Mouse (Mus musculus): ENCODE measurements around the gene Pid1. TPM values are rescaled to one million over a fixed set of nuclear protein-coding genes. Genes with fewer than 3 reads are reported as not detected.

The Pid1 gene
- polyA plus RNA-seq, 1 experiment: 67.1 TPM

DNA sequence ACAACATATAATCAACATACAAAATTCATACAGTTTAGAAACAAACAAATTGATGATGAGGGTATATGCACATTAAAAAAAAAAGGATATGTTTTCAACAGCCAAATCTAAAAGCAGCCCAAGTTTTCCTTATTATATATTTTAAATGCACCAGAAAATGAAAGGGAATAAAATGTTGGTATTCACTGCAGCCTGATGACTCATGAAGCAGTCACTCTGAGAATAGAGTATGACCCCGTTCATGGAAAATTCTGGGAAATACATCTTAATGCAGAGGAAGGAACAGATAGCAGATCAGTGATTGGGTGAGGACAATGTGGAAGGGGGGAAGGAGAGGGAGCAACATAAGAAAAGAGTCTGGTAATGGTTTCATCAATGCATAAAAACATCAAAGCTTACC is 186.3 kb downstream of the Pid1 start:
- Histone ChIP-seq H3K27ac (ENCODE audit: insufficient read depth, low read length) (no peak overlapping the region), H3K9ac (ENCODE audit: low read depth, poor library complexity, severe bottlenecking) (no peak overlapping the region), H3K9me3 (replicated peaks; ENCODE audit: control insufficient read depth, insufficient read depth, low read length, poor library complexity, severe bottlenecking) (no peaks in the 10 kb centered on the region), H3K4me3 (ENCODE audit: low read depth, low read length) (no peak overlapping the region), H3K27me3 (ENCODE audit: control insufficient read depth, insufficient read depth, low read length, poor library complexity, severe bottlenecking) (no peaks in the 10 kb centered on the region), H3K36me3 (ENCODE audit: control insufficient read depth, insufficient read depth, low read length, poor library complexity, severe bottlenecking) (no peaks in the 10 kb centered on the region), H3K4me1 (ENCODE audit: control insufficient read depth, insufficient read depth, low read length) (peaks cover 4% of the 10 kb centered on the region)
- TF ChIP-seq POLR2A (IDR thresholded peaks at IDR 0.05; ENCODE audit: insufficient read depth, low read length): no peak
- no peak for TF ChIP-seq CTCF (IDR thresholded peaks at IDR 0.05; ENCODE audit: low read depth, low read length)
- no peak for TF ChIP-seq EP300 (IDR thresholded peaks at IDR 0.05; ENCODE audit: insufficient read depth, low read depth, low read length)

GRCm38 (mm10) chr1:84177033-84177432 is 186.9 kb downstream of the Pid1 start:
- Histone ChIP-seq H3K4me1 (ENCODE audit: control insufficient read depth, insufficient read depth, low read length) (peaks cover 2% of the 10 kb centered on the region), H3K4me3 (ENCODE audit: low read depth, low read length) (no peak overlapping the region), H3K27me3 (ENCODE audit: control insufficient read depth, insufficient read depth, low read length, poor library complexity, severe bottlenecking) (no peaks in the 10 kb centered on the region), H3K9ac (ENCODE audit: low read depth, poor library complexity, severe bottlenecking) (no peak overlapping the region), H3K9me3 (replicated peaks; ENCODE audit: control insufficient read depth, insufficient read depth, low read length, poor library complexity, severe bottlenecking) (no peaks in the 10 kb centered on the region), H3K27ac (ENCODE audit: insufficient read depth, low read length) (peak overlapping the region; percentile 59), H3K36me3 (ENCODE audit: control insufficient read depth, insufficient read depth, low read length, poor library complexity, severe bottlenecking) (no peaks in the 10 kb centered on the region)
- TF ChIP-seq CTCF (IDR thresholded peaks at IDR 0.05; ENCODE audit: low read depth, low read length): no peak
- no peak for TF ChIP-seq POLR2A (IDR thresholded peaks at IDR 0.05; ENCODE audit: insufficient read depth, low read length)
- peak; percentile 71 for TF ChIP-seq EP300 (IDR thresholded peaks at IDR 0.05; ENCODE audit: insufficient read depth, low read depth, low read length)

DNA sequence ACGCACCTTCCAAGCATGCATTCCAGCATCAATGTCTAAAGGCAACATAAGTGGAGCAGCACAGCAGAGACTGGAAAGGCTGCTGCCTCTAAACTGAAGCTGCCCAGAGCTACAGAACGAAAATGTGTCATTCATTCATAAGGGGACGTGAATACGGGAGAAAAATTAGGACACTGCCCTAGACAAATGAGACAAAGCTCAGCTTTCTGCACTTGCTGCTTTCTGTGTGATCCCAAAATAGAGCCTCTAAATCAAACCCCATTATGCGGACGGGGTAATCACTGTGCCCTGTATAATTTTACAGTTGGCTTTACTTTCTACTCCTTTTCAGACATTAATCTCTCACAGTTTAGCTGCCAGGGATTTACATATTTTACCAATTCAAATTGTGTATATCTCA is 191.0 kb downstream of the Pid1 start:
- TF ChIP-seq POLR2A (IDR thresholded peaks at IDR 0.05; ENCODE audit: insufficient read depth, low read length) (no peak), CTCF (IDR thresholded peaks at IDR 0.05; ENCODE audit: low read depth, low read length) (no peak), EP300 (IDR thresholded peaks at IDR 0.05; ENCODE audit: insufficient read depth, low read depth, low read length) (no peak)
- H3K9me3 ChIP-seq (replicated peaks; ENCODE audit: control insufficient read depth, insufficient read depth, low read length, poor library complexity, severe bottlenecking): no peaks in the 10 kb centered on the region
- H3K27ac ChIP-seq (ENCODE audit: insufficient read depth, low read length): no peak overlapping the region

GRCm38 (mm10) chr1:84157790-84158189 is 206.2 kb downstream of the Pid1 start:
- no peaks in the 10 kb centered on the region for H3K4me1 ChIP-seq (ENCODE audit: control insufficient read depth, insufficient read depth, low read length)
- H3K27me3 ChIP-seq (ENCODE audit: control insufficient read depth, insufficient read depth, low read length, poor library complexity, severe bottlenecking): no peaks in the 10 kb centered on the region
- H3K27ac ChIP-seq (ENCODE audit: insufficient read depth, low read length): no peak overlapping the region
- H3K9me3 ChIP-seq (replicated peaks; ENCODE audit: control insufficient read depth, insufficient read depth, low read length, poor library complexity, severe bottlenecking): no peaks in the 10 kb centered on the region
- H3K4me3 ChIP-seq (ENCODE audit: low read depth, low read length): no peak overlapping the region
- no peak for TF ChIP-seq EP300 (IDR thresholded peaks at IDR 0.05; ENCODE audit: insufficient read depth, low read depth, low read length)
- TF ChIP-seq POLR2A (IDR thresholded peaks at IDR 0.05; ENCODE audit: insufficient read depth, low read length): no peak
- no peak for TF ChIP-seq CTCF (IDR thresholded peaks at IDR 0.05; ENCODE audit: low read depth, low read length)
- H3K36me3 ChIP-seq (ENCODE audit: control insufficient read depth, insufficient read depth, low read length, poor library complexity, severe bottlenecking): peaks cover 2% of the 10 kb centered on the region; the same call in 1 of the 2 replicates
- no peak overlapping the region for H3K9ac ChIP-seq (ENCODE audit: low read depth, poor library complexity, severe bottlenecking)

More for the DNA sequence above, 191.0 kb downstream of the Pid1 start:
- Histone ChIP-seq H3K4me1 (ENCODE audit: control insufficient read depth, insufficient read depth, low read length) (peaks cover 2% of the 10 kb centered on the region), H3K4me3 (ENCODE audit: low read depth, low read length) (no peak overlapping the region), H3K9ac (ENCODE audit: low read depth, poor library complexity, severe bottlenecking) (no peak overlapping the region), H3K36me3 (ENCODE audit: control insufficient read depth, insufficient read depth, low read length, poor library complexity, severe bottlenecking) (no peaks in the 10 kb centered on the region), H3K27me3 (ENCODE audit: control insufficient read depth, insufficient read depth, low read length, poor library complexity, severe bottlenecking) (no peaks in the 10 kb centered on the region)

DNA sequence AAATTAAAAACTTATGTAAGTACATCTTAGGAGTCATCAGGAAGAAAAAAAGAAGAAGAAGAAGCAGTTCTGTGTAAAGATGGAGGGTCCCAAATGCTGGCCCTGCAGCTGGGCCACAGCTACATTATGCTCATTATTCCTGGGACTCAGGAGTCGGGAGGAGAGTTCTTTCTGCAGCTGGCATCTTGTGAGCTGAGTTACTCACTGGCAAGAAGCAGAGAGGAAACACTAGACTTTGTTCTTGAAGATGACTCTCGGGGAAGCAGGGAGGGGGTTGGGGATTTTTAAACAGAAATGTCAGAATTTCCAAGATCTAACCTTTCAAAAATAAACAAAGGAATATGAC is 208.4 kb downstream of the Pid1 start:
- Histone ChIP-seq H3K4me3 (ENCODE audit: low read depth, low read length) (no peak overlapping the region), H3K4me1 (ENCODE audit: control insufficient read depth, insufficient read depth, low read length) (no peaks in the 10 kb centered on the region), H3K9ac (ENCODE audit: low read depth, poor library complexity, severe bottlenecking) (no peak overlapping the region), H3K9me3 (replicated peaks; ENCODE audit: control insufficient read depth, insufficient read depth, low read length, poor library complexity, severe bottlenecking) (no peaks in the 10 kb centered on the region), H3K27ac (ENCODE audit: insufficient read depth, low read length) (no peak overlapping the region), H3K27me3 (ENCODE audit: control insufficient read depth, insufficient read depth, low read length, poor library complexity, severe bottlenecking) (no peaks in the 10 kb centered on the region), H3K36me3 (ENCODE audit: control insufficient read depth, insufficient read depth, low read length, poor library complexity, severe bottlenecking) (peaks cover 2% of the 10 kb centered on the region; the same call in 1 of the 2 replicates)
- TF ChIP-seq POLR2A (IDR thresholded peaks at IDR 0.05; ENCODE audit: insufficient read depth, low read length) (no peak), CTCF (IDR thresholded peaks at IDR 0.05; ENCODE audit: low read depth, low read length) (no peak), EP300 (IDR thresholded peaks at IDR 0.05; ENCODE audit: insufficient read depth, low read depth, low read length) (no peak)

GRCm38 (mm10) chr1:84154725-84155584 is 209.0 kb downstream of the Pid1 start:
- Histone ChIP-seq H3K27me3 (ENCODE audit: control insufficient read depth, insufficient read depth, low read length, poor library complexity, severe bottlenecking) (no peaks in the 10 kb centered on the region), H3K9ac (ENCODE audit: low read depth, poor library complexity, severe bottlenecking) (no peak overlapping the region), H3K36me3 (ENCODE audit: control insufficient read depth, insufficient read depth, low read length, poor library complexity, severe bottlenecking) (peaks cover 2% of the 10 kb centered on the region; the same call in 1 of the 2 replicates), H3K9me3 (replicated peaks; ENCODE audit: control insufficient read depth, insufficient read depth, low read length, poor library complexity, severe bottlenecking) (no peaks in the 10 kb centered on the region), H3K27ac (ENCODE audit: insufficient read depth, low read length) (no peak overlapping the region), H3K4me1 (ENCODE audit: control insufficient read depth, insufficient read depth, low read length) (no peaks in the 10 kb centered on the region), H3K4me3 (ENCODE audit: low read depth, low read length) (no peak overlapping the region)
- TF ChIP-seq CTCF (IDR thresholded peaks at IDR 0.05; ENCODE audit: low read depth, low read length): no peak
- no peak for TF ChIP-seq EP300 (IDR thresholded peaks at IDR 0.05; ENCODE audit: insufficient read depth, low read depth, low read length)
- TF ChIP-seq POLR2A (IDR thresholded peaks at IDR 0.05; ENCODE audit: insufficient read depth, low read length): no peak
